Mouse (Mus musculus) left cerebral cortex, adult 2 months (tissue): ENCODE data around the gene Rabggta. TPM values are rescaled to one million over a fixed set of nuclear protein-coding genes. Genes with fewer than 3 reads are reported as not detected.

Source experiments
- DNase-seq, 2 experiments: peaks; one replicate each; pipeline ENCODE4 v3.0.0; 2021 to 2022; ENCODE audit warnings: low spot score in 2 of 2, mixed read lengths in 1 of 2; ENCODE audit errors: extremely low spot score in 1 of 2
- H3K27ac ChIP-seq: fragments of 200-600 bp; 2 replicates; pipeline ENCODE4 v1.8.1; 2022
- H3K4me3 ChIP-seq: fragments of 200-600 bp; 2 replicates; pipeline ENCODE4 v1.8.1; 2022
- CTCF ChIP-seq: fragments of 200-600 bp; IDR thresholded peaks from 2 replicates; pipeline ENCODE4 v1.8.1; 2022; ENCODE audit warnings: antibody characterized with exemption, mild to moderate bottlenecking, moderate library complexity
- intact Hi-C: fragments of 180-260 bp; cut with DNase I; formaldehyde crosslinking; loops from one replicate; pipeline ENCODE4 v1.15.1; 2025
- total RNA-seq, 2 experiments: library from RNA; stranded (reverse); gene quantifications; 2 replicates each; pipeline ENCODE4 v1.2.3; 2021

The Rabggta gene
- total RNA-seq, 2 experiments from 2014 or later, result 50.2 to 51.3 TPM

DNA sequence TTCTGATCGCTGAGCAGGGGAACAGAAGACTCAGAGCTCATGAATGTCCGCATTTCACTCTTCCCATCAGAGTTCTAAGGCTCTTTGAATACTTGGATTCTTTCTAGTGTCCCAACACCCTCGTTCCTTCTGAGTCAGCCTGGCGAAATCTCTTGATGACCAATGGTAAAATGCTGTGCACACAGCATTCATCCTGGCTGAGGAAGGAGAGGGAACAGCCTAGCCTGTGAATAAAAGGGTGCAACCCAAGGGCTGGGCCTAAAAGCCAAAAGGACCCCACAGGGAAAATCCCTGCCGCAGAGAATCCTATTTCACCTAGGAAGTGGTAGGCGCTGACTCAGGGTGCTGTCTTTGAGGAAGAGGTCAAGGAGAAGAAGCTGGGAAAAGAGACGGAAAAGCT, 8.1 kb upstream of the Rabggta start:
- H3K27ac ChIP-seq, result peak overlapping the region; percentile 20; the same call in 1 of the 2 replicates

DNA sequence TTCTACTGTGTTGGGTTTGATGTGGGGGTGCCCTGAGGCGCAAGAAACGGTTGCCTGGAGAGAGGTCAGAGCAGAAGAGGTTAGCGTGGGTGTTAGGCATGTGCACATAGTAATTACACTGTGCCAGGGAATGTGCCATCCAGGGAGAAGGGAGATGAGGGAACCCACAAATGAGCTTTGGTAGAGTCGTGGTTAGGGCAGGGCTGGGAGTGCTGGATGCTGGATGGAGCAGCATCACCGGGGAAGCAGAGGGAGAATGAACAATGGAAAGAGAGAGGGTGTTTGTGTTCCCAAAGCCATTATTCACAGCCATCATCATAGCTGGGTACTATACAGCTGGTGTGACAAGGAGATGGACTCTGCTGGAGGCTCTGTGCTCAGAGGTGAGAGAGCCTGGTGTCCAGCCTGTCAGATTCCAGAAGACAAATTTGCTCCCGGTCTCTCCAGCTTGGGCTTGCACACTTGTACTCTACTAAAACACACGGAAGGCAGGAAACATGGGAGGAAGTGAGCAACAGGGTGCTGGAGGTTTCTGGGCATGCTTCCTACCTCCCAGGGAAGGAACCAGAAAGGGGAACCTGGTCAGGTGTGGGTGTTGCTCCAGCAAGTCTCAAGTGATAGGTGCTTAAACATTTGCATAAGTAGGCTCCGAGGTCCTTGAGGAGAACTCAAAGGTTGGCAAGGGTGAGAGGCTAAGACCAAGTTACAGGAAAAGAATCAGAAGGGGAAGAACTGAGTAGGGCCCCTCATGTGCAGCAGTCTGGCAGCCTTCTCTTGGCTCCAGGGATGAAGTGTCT, 6.0 kb upstream of the Rabggta start:
- intact Hi-C loops, result no loop called here
- TF ChIP-seq CTCF, result no peak
- no peak overlapping the region for H3K27ac ChIP-seq

More for the DNA sequence above, 8.1 kb upstream of the Rabggta start:
- TF ChIP-seq CTCF, result no peak
- DNase-seq, result no peak
- no peak overlapping the region for H3K4me3 ChIP-seq
- intact Hi-C loops, result no loop called here

DNA sequence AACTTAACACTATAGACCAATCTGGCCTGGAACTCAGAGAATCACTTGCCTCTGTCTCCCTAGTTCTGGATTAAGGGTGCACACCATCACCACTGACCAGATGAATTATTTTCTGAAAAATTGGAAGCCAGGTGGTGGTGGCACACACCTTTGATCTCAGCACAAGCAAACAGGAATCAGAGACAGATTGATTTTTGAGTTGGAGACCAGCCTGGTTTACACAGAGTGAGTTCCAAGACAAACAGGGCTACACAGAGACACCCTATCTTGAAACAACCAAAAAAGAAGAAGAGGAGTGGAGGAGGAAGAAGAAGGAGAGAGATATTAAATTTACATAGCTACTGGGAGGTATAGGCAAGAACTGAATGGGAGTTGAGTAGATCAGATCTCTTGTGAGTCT, 4.2 kb upstream of the Rabggta start:
- intact Hi-C loops, result no loop called here
- DNase-seq, result no peak
- no peak overlapping the region for H3K27ac ChIP-seq
- TF ChIP-seq CTCF, result no peak
- no peak overlapping the region for H3K4me3 ChIP-seq

More for the DNA sequence above, 6.0 kb upstream of the Rabggta start:
- H3K4me3 ChIP-seq, result no peak overlapping the region
- no peak for DNase-seq

DNA sequence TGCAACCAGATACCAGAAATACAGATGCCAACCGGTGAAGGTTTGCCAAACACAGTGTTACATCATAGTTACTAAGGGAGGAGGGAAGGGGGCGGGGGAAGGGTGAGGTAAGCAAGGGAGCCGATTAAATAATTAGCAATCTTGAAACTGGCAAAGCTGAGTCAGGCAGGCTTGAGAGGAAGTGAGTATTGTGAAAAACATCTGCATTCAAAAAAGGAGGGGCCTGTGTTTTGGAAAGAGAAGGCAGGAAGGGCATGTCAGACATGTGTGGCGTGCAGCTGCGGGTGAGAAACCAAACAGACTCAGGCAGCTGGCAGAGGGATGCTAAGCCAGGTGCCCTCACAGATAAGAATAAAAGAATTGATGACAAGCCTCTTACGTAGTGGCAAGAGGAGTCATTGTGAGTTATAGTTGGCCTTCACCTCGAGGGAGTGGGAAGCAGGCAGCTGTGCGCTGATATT, 2.4 kb upstream of the Rabggta start:
- DNase-seq, result no peak
- TF ChIP-seq CTCF, result no peak
- intact Hi-C loops, result no loop called here
- no peak overlapping the region for H3K27ac ChIP-seq
- H3K4me3 ChIP-seq, result no peak overlapping the region

DNA sequence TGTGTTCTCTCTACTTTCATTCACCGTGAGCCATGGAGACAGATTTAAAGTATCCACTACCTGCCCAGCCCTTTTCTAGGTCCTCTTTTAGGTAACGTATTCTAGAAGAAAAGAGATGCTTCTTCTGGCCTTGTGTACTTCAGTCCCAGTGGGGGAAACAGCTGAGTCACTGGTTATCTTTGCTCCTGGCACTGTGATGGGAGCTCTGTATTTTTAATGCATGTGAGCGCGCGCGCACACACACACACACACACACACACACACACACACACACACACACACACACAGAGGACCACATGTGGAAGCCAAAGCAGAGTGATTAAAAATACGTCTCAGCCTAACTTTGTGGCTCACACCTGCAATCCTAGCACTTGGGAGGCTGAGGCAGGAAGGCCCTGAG, 1.4 kb upstream of the Rabggta start:
- Histone ChIP-seq H3K4me3 (no peak overlapping the region), H3K27ac (no peak overlapping the region)
- TF ChIP-seq CTCF, result no peak
- DNase-seq, result no peak
- intact Hi-C loops, result loop anchor here (2.0 kb wide), 2 partner anchors 21 to 43 kb away; partner anchors contain the start of genes Dhrs1, Nop9 and Tinf2

DNA sequence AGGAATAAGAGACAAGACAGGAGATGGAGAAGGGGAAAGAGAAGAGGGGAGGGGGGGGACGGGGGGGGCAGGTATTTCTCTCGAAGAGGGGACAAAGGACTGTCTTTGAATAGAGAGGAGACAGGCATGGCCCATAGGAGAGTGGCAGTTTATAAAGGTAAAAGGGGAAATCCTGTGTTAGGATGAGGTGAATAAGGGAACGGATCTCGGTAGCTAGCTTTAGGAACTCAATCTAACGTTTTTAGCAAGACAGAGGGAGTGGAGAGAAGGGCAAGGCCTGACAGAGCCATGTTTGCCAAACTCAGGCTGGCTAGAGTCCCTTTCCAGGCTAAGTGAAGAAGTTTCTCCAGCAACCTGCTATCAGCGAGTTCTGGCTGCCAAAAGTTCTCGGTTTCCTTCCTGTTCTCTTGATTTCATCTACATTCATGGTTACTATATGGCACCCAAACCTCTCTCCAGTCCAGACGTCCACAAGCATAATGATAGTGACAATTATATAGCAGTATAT, 429 bp upstream of the Rabggta start:
- intact Hi-C loops, result loop anchor here (2.0 kb wide), 2 partner anchors 22 to 42 kb away; partner anchors contain the start of genes Dhrs1, Nop9 and Tinf2
- no peak for DNase-seq
- TF ChIP-seq CTCF, result no peak
- no peak overlapping the region for H3K4me3 ChIP-seq
- no peak overlapping the region for H3K27ac ChIP-seq

DNA sequence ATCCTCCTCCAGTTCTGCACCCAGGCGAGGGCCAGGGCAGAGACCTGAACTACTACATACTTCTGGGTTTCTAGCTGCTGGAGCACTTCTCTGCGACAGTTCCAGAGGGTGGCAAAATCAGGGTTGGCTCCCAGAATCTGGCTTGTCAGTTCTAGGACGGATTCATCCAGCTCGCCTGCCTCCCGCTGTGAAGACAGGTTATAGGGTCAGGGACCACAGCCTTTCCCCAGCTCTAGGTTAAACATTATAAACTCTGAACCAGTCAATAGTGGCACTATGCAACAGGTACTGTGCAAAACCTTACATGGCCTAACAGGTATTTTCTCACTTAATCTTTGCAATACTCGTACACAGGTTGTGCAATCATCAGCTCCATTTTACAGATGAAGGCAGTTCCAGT, 987 bp downstream of the Rabggta start:
- no peak for TF ChIP-seq CTCF
- peak overlapping the region; percentile 91; the same call in 1 of the 2 replicates for H3K27ac ChIP-seq
- intact Hi-C loops, result no loop called here

DNA sequence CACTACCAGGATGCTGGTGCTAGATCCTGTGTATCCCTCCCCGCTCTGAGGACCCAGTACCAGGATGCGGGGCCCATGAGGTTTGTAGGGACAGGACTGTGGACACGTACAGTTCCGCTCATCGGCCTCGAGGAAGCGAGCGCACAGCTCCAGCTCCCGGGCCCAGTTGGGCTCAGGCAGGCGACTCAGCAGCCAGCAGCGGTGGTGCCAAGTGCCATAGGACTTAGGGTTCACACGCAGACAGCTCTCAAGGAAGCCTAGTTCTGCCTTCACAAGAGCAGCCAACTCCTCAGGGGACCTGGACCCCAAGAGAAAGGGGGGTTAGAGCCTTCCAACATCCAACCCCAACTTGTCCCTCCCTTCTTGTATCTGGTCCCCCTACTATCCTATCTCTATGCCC, 1.4 kb downstream of the Rabggta start:
- Histone ChIP-seq H3K4me3 (no peak overlapping the region), H3K27ac (no peak overlapping the region)
- no peak for TF ChIP-seq CTCF
- no peak for DNase-seq
- intact Hi-C loops, result no loop called here

More for the DNA sequence above, 987 bp downstream of the Rabggta start:
- H3K4me3 ChIP-seq, result peak overlapping the region; percentile 84
- DNase-seq, result no peak

DNA sequence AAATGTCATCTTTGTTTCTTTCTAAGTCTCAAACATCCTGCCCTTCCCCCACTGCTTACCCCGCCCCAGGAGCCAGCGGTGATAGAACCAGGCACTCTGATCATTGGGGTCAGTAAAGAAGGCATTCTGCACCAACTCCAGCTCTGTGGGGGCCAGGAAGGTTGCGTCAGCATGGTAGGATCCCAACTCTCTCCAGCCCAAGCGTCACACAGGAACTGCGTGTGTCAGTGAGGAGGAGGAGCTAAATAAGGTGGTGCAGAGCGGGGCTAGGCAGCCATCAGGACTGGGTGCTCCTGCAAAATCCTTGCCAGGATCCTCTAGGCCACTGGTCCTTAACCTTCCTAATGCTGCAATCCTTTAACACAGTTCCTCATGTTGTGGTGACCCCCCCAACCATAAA, 2.3 kb downstream of the Rabggta start:
- peak in 1 of 2 experiments; percentile 22 for DNase-seq

DNA sequence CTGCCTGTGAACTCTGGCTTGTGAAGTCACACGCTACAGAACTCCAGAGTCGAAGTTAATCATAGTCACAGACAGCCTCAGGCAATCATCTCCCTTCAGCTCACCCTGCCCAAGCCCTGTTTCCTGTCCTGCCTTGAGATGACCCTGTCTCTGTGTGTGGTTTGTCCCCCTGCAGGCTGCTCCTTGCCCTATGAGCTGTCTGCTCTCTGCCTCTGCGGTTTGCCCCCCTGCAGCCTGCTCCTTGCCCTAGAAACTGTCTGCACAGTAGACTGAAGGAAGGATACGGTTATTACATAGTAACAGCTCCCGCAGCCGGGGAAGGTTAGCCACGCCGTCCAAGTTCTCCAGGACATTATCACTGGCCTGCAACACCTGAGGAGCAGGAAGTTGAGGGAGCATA, 5.2 kb downstream of the Rabggta start:
- intact Hi-C loops, result no loop called here
- DNase-seq, result no peak
- Histone ChIP-seq H3K4me3 (no peak overlapping the region), H3K27ac (no peak overlapping the region)
- no peak for TF ChIP-seq CTCF

More for the DNA sequence above, 2.3 kb downstream of the Rabggta start:
- Histone ChIP-seq H3K4me3 (no peak overlapping the region), H3K27ac (no peak overlapping the region)
- no peak for TF ChIP-seq CTCF
- intact Hi-C loops, result no loop called here

DNA sequence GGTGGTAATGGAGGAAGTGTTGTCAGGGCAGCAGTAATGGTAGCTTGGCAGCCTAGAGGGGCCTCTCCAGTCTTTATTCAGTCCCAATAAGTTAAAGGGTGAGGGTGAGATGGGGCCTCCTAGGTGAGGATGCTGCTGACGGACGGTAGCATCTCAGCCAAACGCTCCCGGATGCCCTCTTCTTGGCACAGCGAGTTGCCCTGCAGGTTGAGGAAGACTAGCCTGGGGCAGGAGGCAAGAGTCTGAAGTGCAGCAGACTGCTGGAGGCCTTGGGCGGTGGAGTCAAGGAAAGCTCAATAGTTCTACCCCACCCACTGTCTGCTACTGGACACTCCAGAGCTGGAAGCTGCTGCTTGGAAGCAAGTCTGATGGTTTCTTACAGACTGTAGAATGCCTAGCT, 5.8 kb downstream of the Rabggta start:
- Histone ChIP-seq H3K27ac (no peak overlapping the region), H3K4me3 (no peak overlapping the region)
- no peak for TF ChIP-seq CTCF
- no peak for DNase-seq
- intact Hi-C loops, result no loop called here

DNA sequence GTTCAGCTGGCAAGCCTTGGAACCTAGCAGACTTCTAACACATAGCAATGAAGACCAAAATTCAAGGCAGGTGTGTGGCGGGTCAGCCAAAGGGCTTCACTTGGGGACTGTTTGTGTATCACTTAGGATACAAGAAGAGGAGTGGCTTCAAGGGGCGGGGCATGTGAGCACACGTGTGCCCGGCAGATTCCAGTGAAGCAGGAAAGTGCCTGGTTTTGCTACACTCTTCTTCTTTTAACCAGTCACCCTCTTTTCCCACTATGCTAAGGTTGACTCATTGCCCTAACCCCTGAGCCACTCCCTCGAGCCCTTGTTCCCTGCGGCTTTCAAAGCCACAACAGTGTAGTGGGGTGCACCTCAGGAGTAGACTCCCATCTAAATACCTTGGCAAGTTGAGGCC, 7.2 kb downstream of the Rabggta start:
- no peak overlapping the region for H3K4me3 ChIP-seq
- no peak overlapping the region for H3K27ac ChIP-seq
- no peak for TF ChIP-seq CTCF
- no peak for DNase-seq
- intact Hi-C loops, result no loop called here

DNA sequence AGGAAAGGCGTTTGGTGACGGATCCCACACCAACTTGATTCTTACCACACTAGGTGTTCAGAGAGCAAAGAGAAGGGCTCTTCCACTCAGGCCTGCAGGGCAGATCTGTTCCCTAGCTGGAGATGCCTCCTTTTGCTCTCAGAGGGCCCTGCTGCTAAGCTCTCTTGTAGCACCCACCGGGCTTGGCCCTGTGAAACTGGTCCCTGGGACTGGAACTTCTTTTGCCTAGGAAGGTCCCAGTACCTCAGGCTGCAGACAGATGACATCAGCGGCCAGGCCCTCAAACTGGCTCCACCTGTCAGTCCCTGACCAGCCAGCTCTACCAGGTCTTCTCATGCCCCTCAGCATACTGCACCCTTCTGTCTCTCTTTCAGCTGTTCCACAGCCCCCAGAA, 8.3 kb downstream of the Rabggta start, which contains the start of gene Tgm1:
Tgm1 (minus strand) TSS at position 198 of the 394 bp plus-strand sequence.
- TF ChIP-seq CTCF, result no peak
- DNase-seq, result no peak
- H3K4me3 ChIP-seq, result no peak within 1 kb of the TSS
- intact Hi-C loops, result no loop called here
- H3K27ac ChIP-seq, result no peak within 1 kb of the TSS
